Mouse (Mus musculus) retina, adult 2 months (tissue): Measurements from ENCODE around the gene Morn5.

Source experiments
- DNase-seq: peaks from one replicate; pipeline ENCODE4 v3.0.0-alpha.2; 2012; ENCODE audit warnings: low read depth, low spot score

The Morn5 gene

GRCm38 (mm10) chr2:36071660-36072305, 22.5 kb downstream of the Morn5 start:
- DNase-seq = no peak

GRCm38 (mm10) chr2:36073781-36074180, 24.5 kb downstream of the Morn5 start:
- DNase-seq = no peak

- DNase-seq = no peak
Measured at GRCm38 (mm10) chr2:36075210-36075609, 26.0 kb downstream of the Morn5 start.

GRCm38 (mm10) chr2:36077160-36077761, 28.0 kb downstream of the Morn5 start:
- no peak for DNase-seq

- no peak for DNase-seq
Measured at GRCm38 (mm10) chr2:36081446-36081845, 32.2 kb downstream of the Morn5 start.

GRCm38 (mm10) chr2:36082802-36083580, 33.7 kb downstream of the Morn5 start:
- no peak for DNase-seq

- DNase-seq = no peak
Measured at GRCm38 (mm10) chr2:36085041-36085440, 35.8 kb downstream of the Morn5 start.

GRCm38 (mm10) chr2:36089190-36089589, 39.9 kb downstream of the Morn5 start:
- DNase-seq = no peak

GRCm38 (mm10) chr2:36090853-36091741, 41.8 kb downstream of the Morn5 start:
- no peak for DNase-seq

- no peak for DNase-seq
Measured at GRCm38 (mm10) chr2:36092748-36093147, 43.5 kb downstream of the Morn5 start.

- no peak for DNase-seq
Measured at GRCm38 (mm10) chr2:36093301-36093700, 44.0 kb downstream of the Morn5 start.

- no peak for DNase-seq
Measured at GRCm38 (mm10) chr2:36093914-36094475, 44.7 kb downstream of the Morn5 start.

- no peak for DNase-seq
Measured at GRCm38 (mm10) chr2:36097129-36097815, 48.0 kb downstream of the Morn5 start.

GRCm38 (mm10) chr2:36098021-36098420, 48.8 kb downstream of the Morn5 start:
- DNase-seq = no peak

- no peak for DNase-seq
Measured at GRCm38 (mm10) chr2:36099739-36100138, 50.5 kb downstream of the Morn5 start.

- DNase-seq = no peak
Measured at GRCm38 (mm10) chr2:36101866-36102558, 52.8 kb downstream of the Morn5 start.

- no peak for DNase-seq
Measured at GRCm38 (mm10) chr2:36102559-36102946, 53.3 kb downstream of the Morn5 start.

GRCm38 (mm10) chr2:36103069-36103554, 53.9 kb downstream of the Morn5 start:
- DNase-seq = no peak

GRCm38 (mm10) chr2:36103555-36104367, 54.5 kb downstream of the Morn5 start:
- DNase-seq = no peak
